Mouse (Mus musculus): ENCODE results near the gene Qars.

Qars gene

DNA sequence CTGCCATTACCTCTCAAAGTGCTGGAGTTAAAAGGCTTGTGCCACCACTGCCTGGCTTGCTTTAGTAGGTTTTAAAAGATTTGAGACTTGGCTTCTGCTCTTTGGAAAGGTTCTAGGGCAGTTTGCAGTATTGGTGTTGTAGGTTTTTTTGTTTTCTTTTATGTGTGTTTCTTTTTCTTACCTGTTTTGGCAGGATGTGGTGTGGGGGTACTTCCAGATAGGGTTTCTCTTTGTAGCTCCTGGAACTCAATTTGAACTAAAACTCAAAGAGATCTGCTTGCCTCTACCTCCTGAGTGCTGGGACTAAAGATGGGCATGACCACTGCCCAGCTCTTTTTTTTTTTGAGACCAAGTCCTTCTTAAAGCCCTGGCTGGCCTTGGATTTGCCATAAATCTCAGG is 33.3 kb downstream of the Qars start:
- DNase-seq, result no peak

DNA sequence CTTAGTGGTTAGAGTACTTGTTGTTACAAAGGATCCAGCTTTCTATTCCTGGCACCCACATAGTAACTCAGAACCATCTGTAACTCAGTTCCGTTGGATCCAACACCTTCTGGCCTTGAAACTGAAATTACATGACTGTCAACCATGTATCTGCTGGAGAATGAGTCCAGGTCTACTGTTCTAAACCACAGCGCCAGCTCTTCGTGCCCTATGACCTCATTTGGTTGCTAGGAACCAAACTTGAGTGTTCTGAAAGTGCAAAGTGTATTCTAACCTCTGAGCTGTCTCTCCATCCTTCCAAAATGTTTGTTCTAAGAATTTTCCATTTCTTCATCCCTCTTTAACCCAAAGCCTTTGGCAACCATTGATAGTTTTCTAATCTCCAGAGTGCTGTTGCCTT is 38.5 kb downstream of the Qars start:
- no peak for DNase-seq

GRCm38 (mm10) chr9:108546875-108547274 is 39.4 kb downstream of the Qars start:
- DNase-seq, result no peak

- DNase-seq, result no peak
These were observed 51.7 kb downstream of the Qars start for GRCm38 (mm10) chr9:108559169-108559568.

GRCm38 (mm10) chr9:108560227-108560841 is 52.8 kb downstream of the Qars start, which contains the start of gene Impdh2:
Impdh2 (plus strand) TSS chr9:108560286.
- DNase-seq, result peak; percentile 88

GRCm38 (mm10) chr9:108563671-108564070 is 56.2 kb downstream of the Qars start:
- no peak for DNase-seq

DNA sequence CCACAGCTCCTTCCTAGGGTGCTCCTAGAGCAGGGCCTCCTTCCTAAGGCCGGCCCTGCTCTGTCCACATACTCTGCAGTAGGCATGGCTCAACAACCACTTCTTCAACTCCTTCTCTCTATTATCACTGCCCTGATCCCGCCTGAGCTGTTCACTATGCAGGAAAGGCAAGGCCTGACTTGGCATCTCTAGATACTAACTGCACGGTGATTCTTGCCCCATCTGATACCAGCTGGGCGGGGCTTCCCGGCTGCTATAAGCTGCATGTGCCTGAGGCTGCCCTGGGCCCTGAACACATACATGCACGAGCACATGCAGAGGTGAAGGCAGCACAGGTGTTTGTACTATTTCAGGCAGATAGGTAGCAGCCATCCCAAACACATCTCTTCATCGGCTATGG is 56.6 kb downstream of the Qars start:
- no peak for DNase-seq

All from right cerebral cortex, postnatal 4 days (tissue).